Mouse (Mus musculus) right cerebral cortex, adult 2 months (tissue): ENCODE measurements around the gene Ssr2.

Source experiments
- DNase-seq, 2 experiments: peaks; one replicate each; pipeline ENCODE4 v3.0.0; 2021 to 2022; ENCODE audit warnings: low spot score in 2 of 2

Gene Ssr2

GRCm38 (mm10) chr3:88575540-88575939, at the start of gene Ssr2:
TSS of gene Ssr2 (plus strand) at chr3:88575876.
- DNase-seq: no peak

GRCm38 (mm10) chr3:88526157-88527131, 49.2 kb upstream of the Ssr2 start:
- peak; percentile 79 to 80 for DNase-seq

- DNase-seq: no peak
Observed at GRCm38 (mm10) chr3:88527565-88527964, 48.1 kb upstream of the Ssr2 start.

- no peak for DNase-seq
Observed at GRCm38 (mm10) chr3:88528646-88529045, 47.0 kb upstream of the Ssr2 start.

- DNase-seq: no peak
Observed at GRCm38 (mm10) chr3:88529204-88530000, 46.3 kb upstream of the Ssr2 start.

GRCm38 (mm10) chr3:88530082-88530864, 45.4 kb upstream of the Ssr2 start:
- no peak for DNase-seq

- DNase-seq: peak; percentile 84 to 90
Observed at GRCm38 (mm10) chr3:88531348-88532298, 44.1 kb upstream of the Ssr2 start.

GRCm38 (mm10) chr3:88532299-88532674, 43.4 kb upstream of the Ssr2 start, which contains the start of gene Mex3a:
TSS of gene Mex3a (plus strand) at chr3:88532395.
- no peak for DNase-seq

GRCm38 (mm10) chr3:88532689-88533511, 42.8 kb upstream of the Ssr2 start:
- no peak for DNase-seq

GRCm38 (mm10) chr3:88533706-88534105, 42.0 kb upstream of the Ssr2 start:
- DNase-seq: no peak

- no peak for DNase-seq
Observed at GRCm38 (mm10) chr3:88535005-88535404, 40.7 kb upstream of the Ssr2 start.

GRCm38 (mm10) chr3:88535527-88535926, 40.1 kb upstream of the Ssr2 start:
- DNase-seq: no peak

- DNase-seq: peak; percentile 66 to 83
Observed at GRCm38 (mm10) chr3:88536103-88536930, 39.4 kb upstream of the Ssr2 start.

GRCm38 (mm10) chr3:88537146-88537545, 38.5 kb upstream of the Ssr2 start:
- no peak for DNase-seq

- DNase-seq: no peak
Observed at GRCm38 (mm10) chr3:88538271-88539145, 37.2 kb upstream of the Ssr2 start.

- no peak for DNase-seq
Observed at GRCm38 (mm10) chr3:88539397-88539796, 36.3 kb upstream of the Ssr2 start.

GRCm38 (mm10) chr3:88540085-88540484, 35.6 kb upstream of the Ssr2 start:
- no peak for DNase-seq
